Mouse (Mus musculus): ENCODE results near the gene Fndc11. TPM values are rescaled to one million over a fixed set of nuclear protein-coding genes. Genes with fewer than 3 reads are reported as not detected.
"Not testable (repeated sequence)": the region's sequence is repeated elsewhere in the genome, so short reads cannot be mapped to it uniquely, and the experiment has no call there.

Fndc11 gene
- total and polyA plus RNA-seq, 2 experiments from 2014 or later, result 0.25 to 2.2 TPM

- H3K4me1 ChIP-seq (ENCODE audit: insufficient read depth, low read length), result 0 out of 2 replicates have a peak, but pooled peaks cover 2% of the 10 kb centered on the region
- DNase-seq (ENCODE audit: low spot score), result peak; percentile 94
- no peaks in the 10 kb centered on the region for H3K9me3 ChIP-seq (ENCODE audit: low read length)
- no peaks in the 10 kb centered on the region for H3K27me3 ChIP-seq (ENCODE audit: insufficient read depth, low read length)
- no peaks in the 10 kb centered on the region for H3K36me3 ChIP-seq (ENCODE audit: insufficient read depth, low read length)
- peak within 1 kb of the TSS; percentile 64 for H3K4me2 ChIP-seq (ENCODE audit: low read depth, low read length)
- TF ChIP-seq CTCF (IDR thresholded peaks at IDR 0.05; ENCODE audit: low read depth), result peak; percentile 50
- peak within 1 kb of the TSS; percentile 91 for H3K9ac ChIP-seq (replicated peaks; ENCODE audit: low read length)
- WGBS, result under 1% methylated on average over 61 of the region's 64 CpGs
- ATAC-seq, result peak; percentile 88
- peak within 1 kb of the TSS; percentile 98 for H3K27ac ChIP-seq
- H3K4me3 ChIP-seq (ENCODE audit: low read length), result peak within 1 kb of the TSS; percentile 70
Measured at GRCm38 (mm10) chr2:181187121-181188000, 32.5 kb upstream of the Fndc11 start, which contains the start of gene Ppdpf. TSS of gene Ppdpf (plus strand) at chr2:181187247.

- WGBS, result 67% methylated on average over 2 of the region's 2 CpGs
- DNase-seq (ENCODE audit: low spot score) (no peak), ATAC-seq (no peak)
- Histone ChIP-seq H3K4me2 (ENCODE audit: low read depth, low read length) (peak overlapping the region; percentile 64), H3K27ac (no peak overlapping the region; the same call in 1 of the 2 replicates), H3K4me1 (ENCODE audit: insufficient read depth, low read length) (0 out of 2 replicates have a peak, but pooled peaks cover 2% of the 10 kb centered on the region), H3K9ac (replicated peaks; ENCODE audit: low read length) (no peak overlapping the region), H3K36me3 (ENCODE audit: insufficient read depth, low read length) (no peaks in the 10 kb centered on the region), H3K9me3 (ENCODE audit: low read length) (no peaks in the 10 kb centered on the region), H3K27me3 (ENCODE audit: insufficient read depth, low read length) (no peaks in the 10 kb centered on the region), H3K4me3 (ENCODE audit: low read length) (peak overlapping the region; percentile 11; the same call in 1 of the 2 replicates)
- TF ChIP-seq CTCF (IDR thresholded peaks at IDR 0.05; ENCODE audit: low read depth), result no peak
Measured at GRCm38 (mm10) chr2:181188681-181189080, 31.1 kb upstream of the Fndc11 start.

- WGBS, result 94% methylated on average over 1 of the region's 1 CpGs
- no peaks in the 10 kb centered on the region for H3K27me3 ChIP-seq (ENCODE audit: insufficient read depth, low read length)
- DNase-seq (ENCODE audit: low spot score) (no peak), ATAC-seq (no peak)
- 0 out of 2 replicates have a peak, but pooled peaks cover 2% of the 10 kb centered on the region for H3K4me1 ChIP-seq (ENCODE audit: insufficient read depth, low read length)
- H3K36me3 ChIP-seq (ENCODE audit: insufficient read depth, low read length), result no peaks in the 10 kb centered on the region
- H3K27ac ChIP-seq, result no peak overlapping the region
- no peak overlapping the region for H3K4me2 ChIP-seq (ENCODE audit: low read depth, low read length)
- no peak overlapping the region for H3K9ac ChIP-seq (replicated peaks; ENCODE audit: low read length)
- H3K9me3 ChIP-seq (ENCODE audit: low read length), result no peaks in the 10 kb centered on the region
- no peak overlapping the region for H3K4me3 ChIP-seq (ENCODE audit: low read length)
- no peak for TF ChIP-seq CTCF (IDR thresholded peaks at IDR 0.05; ENCODE audit: low read depth)
Measured at GRCm38 (mm10) chr2:181189321-181189720, 30.5 kb upstream of the Fndc11 start.

GRCm38 (mm10) chr2:181191385-181191784 lies 28.4 kb upstream of the Fndc11 start:
- H3K27ac ChIP-seq; H3K4me1 ChIP-seq (ENCODE audit: insufficient read depth, low read length): not testable (repeated sequence)
- 83% methylated on average over 4 of the region's 4 CpGs for WGBS

GRCm38 (mm10) chr2:181191936-181192335 lies 27.9 kb upstream of the Fndc11 start:
- no peak overlapping the region for H3K4me3 ChIP-seq (ENCODE audit: low read length)
- no peak for ATAC-seq
- no peak for DNase-seq (ENCODE audit: low spot score)
- H3K27me3 ChIP-seq (ENCODE audit: insufficient read depth, low read length), result no peaks in the 10 kb centered on the region
- H3K9me3 ChIP-seq (ENCODE audit: low read length), result no peaks in the 10 kb centered on the region
- H3K4me2 ChIP-seq (ENCODE audit: low read depth, low read length), result no peak overlapping the region
- TF ChIP-seq CTCF (IDR thresholded peaks at IDR 0.05; ENCODE audit: low read depth), result no peak
- no peak overlapping the region for H3K9ac ChIP-seq (replicated peaks; ENCODE audit: low read length)
- no peaks in the 10 kb centered on the region for H3K36me3 ChIP-seq (ENCODE audit: insufficient read depth, low read length)
- no peak overlapping the region for H3K27ac ChIP-seq
- H3K4me1 ChIP-seq (ENCODE audit: insufficient read depth, low read length), result 0 out of 2 replicates have a peak, but pooled peaks cover 2% of the 10 kb centered on the region
- 51% methylated on average over 4 of the region's 4 CpGs for WGBS

More at GRCm38 (mm10) chr2:181191385-181191784, 28.4 kb upstream of the Fndc11 start:
- not testable (repeated sequence) for H3K4me2 ChIP-seq (ENCODE audit: low read depth, low read length); H3K27me3 ChIP-seq (ENCODE audit: insufficient read depth, low read length); H3K36me3 ChIP-seq (ENCODE audit: insufficient read depth, low read length); H3K9ac ChIP-seq (replicated peaks; ENCODE audit: low read length); ATAC-seq; DNase-seq (ENCODE audit: low spot score); H3K4me3 ChIP-seq (ENCODE audit: low read length); H3K9me3 ChIP-seq (ENCODE audit: low read length)

GRCm38 (mm10) chr2:181193044-181193443 lies 26.8 kb upstream of the Fndc11 start:
- no peak for TF ChIP-seq CTCF (IDR thresholded peaks at IDR 0.05; ENCODE audit: low read depth)
- DNase-seq (ENCODE audit: low spot score), result no peak

More at GRCm38 (mm10) chr2:181193044-181193443, 26.8 kb upstream of the Fndc11 start:
- Histone ChIP-seq H3K27ac (no peak overlapping the region), H3K4me2 (ENCODE audit: low read depth, low read length) (no peak overlapping the region), H3K9me3 (ENCODE audit: low read length) (no peaks in the 10 kb centered on the region), H3K27me3 (ENCODE audit: insufficient read depth, low read length) (no peaks in the 10 kb centered on the region), H3K36me3 (ENCODE audit: insufficient read depth, low read length) (no peaks in the 10 kb centered on the region), H3K4me3 (ENCODE audit: low read length) (no peak overlapping the region), H3K9ac (replicated peaks; ENCODE audit: low read length) (no peak overlapping the region), H3K4me1 (ENCODE audit: insufficient read depth, low read length) (0 out of 2 replicates have a peak, but pooled peaks cover 2% of the 10 kb centered on the region)
- ATAC-seq, result no peak
- WGBS, result 76% methylated on average over 3 of the region's 3 CpGs

Data from hindbrain, postnatal 0 days (tissue).